Mouse (Mus musculus) C2C12 (cell line): ENCODE measurements around the gene Cdc37l1.

Source experiments
- MAX ChIP-seq: IDR thresholded peaks from one replicate; pipeline ENCODE4 v1.6.1; 2011; ENCODE audit warnings: mild to moderate bottlenecking, control low read depth
- MYOG ChIP-seq: IDR thresholded peaks from one replicate; pipeline ENCODE4 v1.6.1; 2011; ENCODE audit not compliant: control insufficient read depth, insufficient read length; ENCODE audit errors: extremely low read depth

DNA sequence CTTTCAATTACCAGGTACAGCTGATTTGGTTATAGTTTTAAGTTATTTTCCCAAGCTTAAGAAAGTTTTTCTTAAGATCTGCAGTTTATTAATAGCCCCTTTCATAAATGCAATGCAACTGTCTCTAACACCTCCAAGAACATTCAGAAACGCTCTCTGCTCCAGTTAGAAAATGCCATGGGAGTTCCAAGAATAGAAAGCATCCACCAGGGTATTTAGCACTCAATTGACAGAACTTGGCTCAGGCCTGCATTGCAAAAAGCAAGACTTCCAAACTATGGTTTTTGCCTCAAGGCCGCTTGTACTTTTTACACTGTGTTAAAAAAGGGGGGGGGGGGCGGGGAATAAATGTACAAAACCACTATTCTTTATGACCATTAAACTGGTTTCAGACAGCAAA is 27.0 kb upstream of the Cdc37l1 start:
- no peak for TF ChIP-seq MAX
- no peak for TF ChIP-seq MYOG
